Mouse (Mus musculus): ENCODE data around the gene Prokr1. TPM values are rescaled to one million over a fixed set of nuclear protein-coding genes. Genes with fewer than 3 reads are reported as not detected.
"Not testable (repeated sequence)": the region's sequence is repeated elsewhere in the genome, so short reads cannot be mapped to it uniquely, and the experiment has no call there.

The Prokr1 gene
- total RNA-seq (2021): under 1 TPM; 0.37 to 0.77 TPM
- polyA plus RNA-seq (2012; rRNA removed): 0.23 and 0.97 TPM in 2 replicates
- long read RNA-seq: 0 reads

DNA sequence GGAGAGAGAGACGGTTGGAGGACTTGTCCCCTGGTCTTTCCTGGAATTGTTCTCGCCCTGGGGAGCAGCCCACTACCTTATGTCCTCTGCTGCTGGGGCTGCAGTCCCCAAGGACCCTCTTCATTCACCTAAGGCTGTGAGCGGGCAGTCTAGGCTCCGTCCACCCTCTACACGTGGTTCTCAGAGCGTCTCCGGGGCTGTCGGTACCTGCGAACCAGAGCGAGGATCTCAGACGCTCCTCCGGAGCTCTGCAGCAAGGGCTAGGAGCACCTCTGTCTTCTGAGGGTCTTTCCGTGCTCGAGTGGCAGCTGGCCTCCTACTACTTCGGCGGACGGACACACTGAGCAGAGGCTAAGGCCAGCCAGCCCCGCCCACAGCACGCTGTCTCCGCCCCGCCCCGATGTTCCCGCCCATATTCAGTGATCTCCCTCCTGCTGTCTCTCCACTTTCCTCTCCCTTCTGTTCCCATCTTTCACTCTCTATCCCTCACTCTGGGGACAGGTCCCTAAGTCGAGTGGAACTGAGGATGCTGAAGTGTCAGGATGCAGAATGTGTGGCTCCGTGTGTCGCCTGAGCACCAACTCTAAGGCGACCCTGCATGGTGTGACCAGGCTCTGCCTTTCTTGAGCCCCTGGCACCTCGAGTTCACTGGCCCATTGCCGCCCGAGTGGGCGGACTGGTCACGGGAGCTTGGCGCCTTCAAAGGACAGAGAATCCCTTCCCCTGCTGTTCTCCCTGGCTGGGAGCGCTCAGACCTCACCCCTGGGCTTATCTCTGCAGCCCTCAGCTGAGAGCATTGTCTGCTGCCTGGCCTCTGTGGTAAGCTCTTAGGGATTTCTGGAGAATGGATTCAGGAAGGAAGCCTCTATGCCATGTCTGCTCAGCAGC lies at the start of gene Prokr1:
TSS of gene Prokr1 (minus strand) at position 350 of the 888 bp plus-strand sequence.
- H3K79me2 ChIP-seq (replicated peaks; ENCODE audit: control insufficient read depth, insufficient read depth, low read length): no peaks in the 10 kb centered on the region
- no peaks in the 10 kb centered on the region for H3K36me3 ChIP-seq (ENCODE audit: control insufficient read depth, insufficient read depth, low read length)
- H3K27ac ChIP-seq: no peak within 1 kb of the TSS
- TF ChIP-seq CTCF (IDR thresholded peaks at IDR 0.05) (no peak), POLR2A (IDR thresholded peaks at IDR 0.05; ENCODE audit: insufficient read depth, low read depth, low read length) (no peak), EP300 (IDR thresholded peaks at IDR 0.05; ENCODE audit: insufficient read depth, low read depth, low read length) (no peak)
- peak within 1 kb of the TSS; percentile 51 for H3K4me3 ChIP-seq
- intact Hi-C loops (cut with DNase I): no loop called here
- H3K4me1 ChIP-seq (ENCODE audit: control insufficient read depth, insufficient read depth, low read length): no peaks in the 10 kb centered on the region
- no peaks in the 10 kb centered on the region for H3K27me3 ChIP-seq (ENCODE audit: control insufficient read depth, insufficient read depth, low read length)
- peak; percentile 42 to 66 for DNase-seq
- WGBS: 2% methylated on average over 34 of the region's 34 CpGs
- H3K9ac ChIP-seq (ENCODE audit: low read depth, low read length): peak within 1 kb of the TSS; percentile 23; the same call in 1 of the 2 replicates

GRCm38 (mm10) chr6:87638134-87638660 lies 47.7 kb upstream of the Prokr1 start:
- no peaks in the 10 kb centered on the region for H3K79me2 ChIP-seq (replicated peaks; ENCODE audit: control insufficient read depth, insufficient read depth, low read length)
- WGBS: 75% methylated on average over 11 of the region's 11 CpGs
- H3K4me3 ChIP-seq: no peak overlapping the region
- no peaks in the 10 kb centered on the region for H3K4me1 ChIP-seq (ENCODE audit: control insufficient read depth, insufficient read depth, low read length)
- intact Hi-C loops (cut with DNase I): no loop called here
- no peaks in the 10 kb centered on the region for H3K36me3 ChIP-seq (ENCODE audit: control insufficient read depth, insufficient read depth, low read length)
- TF ChIP-seq CTCF (IDR thresholded peaks at IDR 0.05): no peak
- TF ChIP-seq EP300 (IDR thresholded peaks at IDR 0.05; ENCODE audit: insufficient read depth, low read depth, low read length): no peak
- no peak for TF ChIP-seq POLR2A (IDR thresholded peaks at IDR 0.05; ENCODE audit: insufficient read depth, low read depth, low read length)
- H3K27ac ChIP-seq: no peak overlapping the region
- no peak overlapping the region for H3K9ac ChIP-seq (ENCODE audit: low read depth, low read length)
- DNase-seq: no peak
- H3K27me3 ChIP-seq (ENCODE audit: control insufficient read depth, insufficient read depth, low read length): no peaks in the 10 kb centered on the region

- Histone ChIP-seq H3K36me3 (ENCODE audit: control insufficient read depth, insufficient read depth, low read length) (no peaks in the 10 kb centered on the region), H3K4me1 (ENCODE audit: control insufficient read depth, insufficient read depth, low read length) (no peaks in the 10 kb centered on the region), H3K27me3 (ENCODE audit: control insufficient read depth, insufficient read depth, low read length) (no peaks in the 10 kb centered on the region), H3K79me2 (replicated peaks; ENCODE audit: control insufficient read depth, insufficient read depth, low read length) (no peaks in the 10 kb centered on the region), H3K4me3 (no peak overlapping the region), H3K27ac (no peak overlapping the region), H3K9ac (ENCODE audit: low read depth, low read length) (no peak overlapping the region)
- intact Hi-C loops (cut with DNase I): no loop called here
- no peak for TF ChIP-seq POLR2A (IDR thresholded peaks at IDR 0.05; ENCODE audit: insufficient read depth, low read depth, low read length)
- no peak for TF ChIP-seq CTCF (IDR thresholded peaks at IDR 0.05)
- no peak for TF ChIP-seq EP300 (IDR thresholded peaks at IDR 0.05; ENCODE audit: insufficient read depth, low read depth, low read length)
- WGBS: 66% methylated on average over 4 of the region's 4 CpGs
- no peak for DNase-seq
Observed at GRCm38 (mm10) chr6:87632176-87632575, 41.6 kb upstream of the Prokr1 start.

DNA sequence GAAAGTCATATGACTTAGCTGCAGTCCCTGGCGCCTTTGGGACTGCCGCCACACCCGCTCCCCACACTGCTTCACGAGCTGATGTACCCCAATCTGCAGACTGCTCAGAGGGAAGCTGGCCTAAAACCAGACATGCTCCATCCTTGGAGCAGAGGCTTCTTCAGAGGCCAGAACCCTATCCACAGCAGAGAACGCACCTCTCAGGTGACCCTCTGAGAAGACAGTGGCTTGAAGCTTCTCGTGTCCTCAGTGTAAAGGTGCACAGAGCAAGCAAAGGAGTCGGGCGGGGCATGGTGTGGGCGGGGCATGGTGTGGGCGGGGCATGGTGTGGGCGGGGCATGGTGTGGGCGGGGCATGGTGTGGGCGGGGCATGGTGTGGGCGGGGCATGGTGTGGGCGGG lies 38.4 kb upstream of the Prokr1 start:
- intact Hi-C loops (cut with DNase I); H3K79me2 ChIP-seq (replicated peaks; ENCODE audit: control insufficient read depth, insufficient read depth, low read length); H3K4me1 ChIP-seq (ENCODE audit: control insufficient read depth, insufficient read depth, low read length); DNase-seq; H3K27ac ChIP-seq; H3K4me3 ChIP-seq; H3K9ac ChIP-seq (ENCODE audit: low read depth, low read length); H3K36me3 ChIP-seq (ENCODE audit: control insufficient read depth, insufficient read depth, low read length); H3K27me3 ChIP-seq (ENCODE audit: control insufficient read depth, insufficient read depth, low read length): not testable (repeated sequence)
- 74% methylated on average over 15 of the region's 15 CpGs for WGBS

DNA sequence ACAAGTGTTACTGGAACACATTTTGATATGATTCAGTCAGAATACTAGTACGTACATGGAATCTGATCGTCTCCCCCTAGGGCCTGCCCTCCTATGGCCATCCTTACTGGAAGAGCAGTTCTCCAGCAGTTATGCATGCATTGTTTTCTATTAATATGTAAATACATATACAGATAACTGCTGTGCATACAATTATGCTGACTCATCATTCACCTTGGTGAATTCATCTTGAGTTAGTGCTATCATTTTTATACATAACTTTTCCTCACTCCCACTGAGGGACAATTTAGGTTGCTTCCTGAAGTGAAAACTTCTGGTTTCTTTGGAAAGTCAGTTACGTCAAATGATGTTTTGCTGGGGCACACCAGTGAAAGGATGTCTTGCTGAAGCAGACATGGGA lies 32.6 kb upstream of the Prokr1 start:
- peaks cover 4% of the 10 kb centered on the region; the same call in 1 of the 2 replicates for H3K4me1 ChIP-seq (ENCODE audit: control insufficient read depth, insufficient read depth, low read length)
- H3K27me3 ChIP-seq (ENCODE audit: control insufficient read depth, insufficient read depth, low read length): no peaks in the 10 kb centered on the region
- H3K27ac ChIP-seq: no peak overlapping the region
- H3K36me3 ChIP-seq (ENCODE audit: control insufficient read depth, insufficient read depth, low read length): no peaks in the 10 kb centered on the region
- DNase-seq: no peak
- H3K4me3 ChIP-seq: no peak overlapping the region
- H3K79me2 ChIP-seq (replicated peaks; ENCODE audit: control insufficient read depth, insufficient read depth, low read length): no peaks in the 10 kb centered on the region
- intact Hi-C loops (cut with DNase I): no loop called here
- H3K9ac ChIP-seq (ENCODE audit: low read depth, low read length): no peak overlapping the region
- 93% methylated on average over 3 of the region's 3 CpGs for WGBS
- TF ChIP-seq CTCF (IDR thresholded peaks at IDR 0.05) (no peak), POLR2A (IDR thresholded peaks at IDR 0.05; ENCODE audit: insufficient read depth, low read depth, low read length) (no peak), EP300 (IDR thresholded peaks at IDR 0.05; ENCODE audit: insufficient read depth, low read depth, low read length) (no peak)

- peak in 1 of 2 experiments; percentile 18 for DNase-seq
- peaks cover 4% of the 10 kb centered on the region; the same call in 1 of the 2 replicates for H3K4me1 ChIP-seq (ENCODE audit: control insufficient read depth, insufficient read depth, low read length)
- no peak overlapping the region for H3K27ac ChIP-seq
- H3K9ac ChIP-seq (ENCODE audit: low read depth, low read length): no peak overlapping the region
- no peak for TF ChIP-seq CTCF (IDR thresholded peaks at IDR 0.05)
- no peak for TF ChIP-seq EP300 (IDR thresholded peaks at IDR 0.05; ENCODE audit: insufficient read depth, low read depth, low read length)
- TF ChIP-seq POLR2A (IDR thresholded peaks at IDR 0.05; ENCODE audit: insufficient read depth, low read depth, low read length): no peak
- H3K27me3 ChIP-seq (ENCODE audit: control insufficient read depth, insufficient read depth, low read length): no peaks in the 10 kb centered on the region
- H3K36me3 ChIP-seq (ENCODE audit: control insufficient read depth, insufficient read depth, low read length): no peaks in the 10 kb centered on the region
- H3K79me2 ChIP-seq (replicated peaks; ENCODE audit: control insufficient read depth, insufficient read depth, low read length): no peaks in the 10 kb centered on the region
- intact Hi-C loops (cut with DNase I): no loop called here
- WGBS: 8% methylated on average over 3 of the region's 3 CpGs
- no peak overlapping the region for H3K4me3 ChIP-seq
Observed at GRCm38 (mm10) chr6:87621281-87621680, 30.7 kb upstream of the Prokr1 start.
